Mouse (Mus musculus) urinary bladder, adult 2 months (tissue): ENCODE results near the gene Me1. TPM values are rescaled to one million over a fixed set of nuclear protein-coding genes. Genes with fewer than 3 reads are reported as not detected.
"Not testable (repeated sequence)": the region's sequence is repeated elsewhere in the genome, so short reads cannot be mapped to it uniquely, and the experiment has no call there.

ENCODE experiments used
- DNase-seq: peaks from one replicate; pipeline ENCODE4 v3.0.0; 2022; ENCODE audit warnings: low spot score
- polyA plus RNA-seq: library from polyadenylated mRNA; depleted of rRNA; stranded (reverse); fragments of >200 nt; gene quantifications from 2 replicates; pipeline ENCODE4 v1.2.3, GENCODE M21; 2012

The Me1 gene
- polyA plus RNA-seq, 1 experiment, result 127 TPM

- no peak for DNase-seq
Measured at GRCm38 (mm10) chr9:86599723-86600303, 95.9 kb downstream of the Me1 start.

DNA sequence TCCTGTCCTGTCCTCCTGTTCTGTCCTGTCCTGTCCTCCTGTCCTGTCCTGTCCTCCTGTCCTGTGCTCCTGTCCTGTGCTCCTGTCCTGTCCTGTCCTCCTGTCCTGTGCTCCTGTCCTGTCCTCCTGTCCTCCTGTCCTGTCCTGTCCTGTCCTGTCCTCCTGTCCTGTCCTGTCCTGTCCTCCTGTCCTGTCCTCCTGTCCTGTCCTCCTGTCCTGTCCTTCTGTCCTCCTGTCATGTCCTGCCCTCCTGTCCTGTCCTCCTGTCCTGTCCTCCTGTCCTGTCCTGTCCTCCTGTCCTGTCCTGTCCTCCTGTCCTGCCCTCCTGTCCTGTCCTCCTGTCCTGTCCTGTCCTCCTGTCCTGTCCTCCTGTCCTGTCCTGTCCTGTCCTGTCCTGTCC is 98.8 kb downstream of the Me1 start:
- DNase-seq, result not testable (repeated sequence)

DNA sequence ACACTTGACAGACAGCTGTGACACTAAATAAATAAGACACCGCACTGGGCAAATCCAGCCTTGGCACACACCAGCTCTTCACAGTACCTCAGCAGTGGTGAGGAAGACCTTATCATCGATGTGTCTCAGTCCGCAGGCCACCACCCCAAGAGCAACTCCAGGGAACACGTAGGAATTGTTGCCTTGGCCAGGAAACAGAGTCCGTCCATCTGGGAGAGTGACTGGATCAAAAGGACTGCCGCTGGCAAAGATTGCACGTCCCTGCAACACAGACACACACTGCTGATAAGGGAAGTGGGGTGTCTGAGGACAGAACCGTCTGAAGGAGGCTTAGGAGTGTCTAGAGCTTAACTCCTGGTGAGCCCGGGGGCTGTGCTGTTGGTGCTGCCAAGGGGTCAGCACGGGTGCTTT is 101.4 kb downstream of the Me1 start:
- not testable (repeated sequence) for DNase-seq

DNA sequence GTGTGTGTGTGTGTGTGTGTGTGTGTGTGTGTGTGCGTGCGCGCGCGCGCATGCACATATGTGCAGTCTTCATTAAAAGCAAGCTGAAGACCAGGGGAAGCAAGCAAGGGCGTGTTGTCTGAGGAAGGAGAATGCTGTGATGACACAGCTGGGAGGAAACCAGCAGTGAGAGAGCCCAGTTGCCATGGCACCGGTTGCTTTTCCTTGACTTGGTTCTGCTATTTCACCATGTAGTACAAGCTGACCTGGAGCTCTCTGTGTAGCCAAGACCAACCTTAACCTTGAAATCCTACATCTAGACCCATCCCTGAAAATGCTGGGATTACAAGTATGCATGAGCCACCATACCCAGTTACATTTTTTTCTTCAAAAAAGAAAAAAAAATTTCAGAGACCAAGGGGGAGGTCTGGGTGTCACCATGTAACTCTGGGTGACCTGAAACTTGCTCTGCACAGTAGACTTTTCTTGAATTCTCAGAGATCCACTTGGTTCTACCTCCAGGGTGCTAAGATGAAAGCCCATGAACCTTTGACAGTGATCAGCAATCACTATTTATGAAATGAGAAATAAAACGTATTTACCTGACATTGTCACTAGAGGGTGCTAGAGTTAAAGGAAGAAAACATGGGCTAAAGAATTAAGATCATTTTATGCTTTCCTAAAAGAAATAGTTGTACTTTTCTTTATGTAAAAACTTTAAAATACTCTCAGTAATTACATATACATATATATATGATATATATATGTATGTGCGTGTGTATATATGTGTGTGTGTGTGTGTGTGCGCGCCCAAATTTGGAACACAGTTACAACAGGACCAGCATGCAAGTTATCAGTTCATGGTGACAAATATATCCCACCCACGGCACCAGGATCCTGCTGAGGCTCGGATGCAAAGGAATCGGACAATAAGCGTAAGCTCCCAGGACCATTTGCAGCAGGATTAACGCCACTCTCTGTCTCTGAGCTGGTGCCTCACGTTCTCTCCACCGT is 102.8 kb downstream of the Me1 start:
- no peak for DNase-seq

DNA sequence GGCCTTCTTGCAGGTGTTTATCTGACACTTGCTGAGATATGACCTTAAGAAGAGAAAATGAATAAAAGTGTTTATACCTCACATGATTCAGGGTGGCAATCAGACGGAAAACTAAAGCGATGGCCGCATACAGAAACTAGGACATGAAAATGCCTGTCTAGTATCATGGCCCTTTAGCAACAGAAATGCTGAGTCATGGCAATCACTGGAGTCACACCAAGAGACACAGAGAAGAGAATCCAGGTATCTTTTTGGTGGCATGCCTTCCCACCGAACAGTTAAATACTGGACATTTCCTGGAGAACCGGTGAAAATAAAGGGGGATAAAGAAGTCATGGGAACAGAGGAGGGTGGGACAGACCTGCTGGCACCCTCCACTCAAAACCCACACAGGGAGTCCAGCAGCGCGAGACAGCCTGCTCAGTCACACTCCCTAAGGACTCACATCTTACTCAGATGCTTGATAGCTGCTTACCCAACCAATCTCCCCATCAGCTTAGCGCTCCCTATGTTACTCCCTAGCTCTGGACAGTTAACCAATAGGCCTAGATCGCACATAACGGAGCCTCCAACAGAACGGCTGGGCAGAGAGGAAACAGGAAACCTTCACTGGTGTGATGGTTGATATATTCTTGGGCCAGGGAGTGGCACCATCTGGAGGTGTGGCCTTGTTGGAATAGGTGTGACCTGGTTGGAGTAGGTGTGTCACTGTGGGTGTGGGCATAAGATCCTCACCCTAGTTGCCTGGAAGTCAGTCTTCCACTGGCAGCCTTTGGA is 108.5 kb downstream of the Me1 start:
- DNase-seq, result no peak

GRCm38 (mm10) chr9:86583740-86584139 is 112.0 kb downstream of the Me1 start:
- no peak for DNase-seq

DNA sequence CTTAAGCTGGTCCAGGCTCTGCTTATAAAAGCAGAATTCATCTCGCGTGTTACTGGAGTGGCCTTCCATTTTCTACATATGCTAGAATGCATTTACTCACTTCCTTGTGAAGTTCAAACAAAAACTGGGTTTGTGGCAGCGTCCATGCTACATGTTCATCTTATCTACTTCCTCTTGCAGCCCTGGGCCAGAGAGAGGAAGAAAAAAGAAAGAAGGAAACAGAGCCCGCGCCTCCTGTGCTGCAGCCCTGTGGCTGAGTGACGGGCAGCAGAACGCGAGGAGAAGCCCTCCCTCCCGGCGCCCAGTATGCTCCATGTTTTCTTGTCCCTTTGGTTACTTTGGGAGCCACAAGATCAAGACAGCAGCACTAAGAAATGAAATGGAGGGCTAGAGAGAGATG is 116.1 kb downstream of the Me1 start:
- no peak for DNase-seq

GRCm38 (mm10) chr9:86575178-86575577 is 120.6 kb downstream of the Me1 start:
- no peak for DNase-seq

GRCm38 (mm10) chr9:86573616-86574303 is 122.0 kb downstream of the Me1 start:
- no peak for DNase-seq

DNA sequence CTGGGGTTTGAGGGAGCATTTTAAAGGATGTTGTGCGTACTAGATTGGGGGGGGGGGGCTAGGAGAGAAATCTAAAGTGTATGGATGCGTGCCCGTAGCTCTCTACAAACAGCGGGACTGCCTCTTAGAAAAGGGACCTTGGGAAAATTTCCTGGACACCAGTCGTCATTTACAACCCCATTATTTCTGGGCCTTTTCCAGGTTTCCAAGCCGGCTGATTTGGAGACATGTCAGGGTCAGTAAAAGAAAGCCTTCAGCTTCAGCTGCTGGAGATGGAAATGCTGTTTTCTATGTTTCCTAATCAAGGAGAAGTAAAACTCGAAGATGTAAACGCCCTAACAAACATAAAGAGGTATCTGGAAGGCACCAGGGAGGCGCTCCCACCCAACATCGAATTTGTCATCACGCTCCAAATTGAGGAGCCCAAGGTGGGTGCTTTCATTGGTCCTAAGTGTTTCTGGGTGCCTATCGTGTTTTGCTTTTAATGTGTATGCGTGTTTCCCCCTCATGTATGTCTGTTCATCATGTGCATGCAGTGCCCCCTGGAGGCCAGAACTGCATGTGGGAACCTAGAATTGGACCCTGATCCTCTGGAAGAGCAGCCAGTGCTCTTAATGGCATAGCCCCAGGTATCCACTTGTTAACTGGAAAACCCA is 123.0 kb downstream of the Me1 start:
- DNase-seq, result peak; percentile 39

DNA sequence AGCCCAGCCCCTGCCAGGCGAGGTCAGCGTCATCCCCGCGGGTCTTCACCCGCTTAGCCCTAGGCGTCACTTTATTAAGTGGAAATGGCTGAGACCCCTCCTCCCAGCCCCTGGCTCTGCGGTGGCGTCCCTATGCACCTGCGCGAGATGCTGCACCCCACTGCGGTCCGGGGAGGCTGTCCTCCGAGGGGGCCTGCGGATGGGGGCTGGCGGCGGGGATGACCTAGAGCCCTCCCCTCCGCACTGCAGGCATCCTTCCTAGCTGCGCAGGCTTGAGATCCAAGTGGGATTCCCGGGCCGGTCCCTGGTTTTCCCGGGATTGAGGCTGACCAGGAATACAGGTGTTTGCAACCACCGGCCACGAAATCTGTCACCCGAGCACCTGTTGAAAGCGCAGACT is 123.6 kb downstream of the Me1 start:
- DNase-seq, result no peak

DNA sequence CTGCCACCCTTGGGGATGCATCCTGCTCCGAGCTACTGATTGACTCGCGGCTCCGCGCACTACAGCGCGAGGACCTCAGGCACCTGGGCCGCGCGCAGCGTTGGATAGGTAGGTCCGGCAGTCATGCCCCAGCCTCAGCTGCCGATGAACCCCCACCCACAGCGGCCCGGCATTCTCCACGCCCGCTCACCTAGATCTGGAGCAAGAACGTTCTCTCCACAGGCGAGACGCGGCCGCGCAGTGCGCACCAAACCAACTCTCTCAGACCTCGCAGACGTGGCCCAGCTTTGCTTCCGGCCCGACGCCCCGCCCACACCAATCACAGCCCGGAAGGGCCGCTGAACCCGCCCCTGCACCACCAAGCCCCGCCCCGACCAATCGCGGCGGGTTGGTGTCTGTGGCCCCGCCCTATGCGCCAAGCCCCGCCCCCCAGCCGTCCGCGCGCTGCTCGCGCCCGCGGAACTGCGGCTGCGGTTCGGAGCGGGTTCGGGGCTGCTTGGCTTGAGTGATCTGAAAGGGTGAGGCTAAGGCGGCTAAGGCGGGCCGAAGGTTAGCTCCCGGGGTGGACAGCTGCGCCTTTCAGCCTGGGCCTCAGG is 124.1 kb downstream of the Me1 start, which contains the start of the genes Pgm3 and Rwdd2a:
Pgm3 (minus strand) TSS at position 303 of the 596 bp plus-strand sequence.
Rwdd2a (plus strand) TSS at position 452 of the 596 bp plus-strand sequence.
- DNase-seq, result peak; percentile 90

- no peak for DNase-seq
Measured at GRCm38 (mm10) chr9:86570946-86571345, 124.8 kb downstream of the Me1 start.

DNA sequence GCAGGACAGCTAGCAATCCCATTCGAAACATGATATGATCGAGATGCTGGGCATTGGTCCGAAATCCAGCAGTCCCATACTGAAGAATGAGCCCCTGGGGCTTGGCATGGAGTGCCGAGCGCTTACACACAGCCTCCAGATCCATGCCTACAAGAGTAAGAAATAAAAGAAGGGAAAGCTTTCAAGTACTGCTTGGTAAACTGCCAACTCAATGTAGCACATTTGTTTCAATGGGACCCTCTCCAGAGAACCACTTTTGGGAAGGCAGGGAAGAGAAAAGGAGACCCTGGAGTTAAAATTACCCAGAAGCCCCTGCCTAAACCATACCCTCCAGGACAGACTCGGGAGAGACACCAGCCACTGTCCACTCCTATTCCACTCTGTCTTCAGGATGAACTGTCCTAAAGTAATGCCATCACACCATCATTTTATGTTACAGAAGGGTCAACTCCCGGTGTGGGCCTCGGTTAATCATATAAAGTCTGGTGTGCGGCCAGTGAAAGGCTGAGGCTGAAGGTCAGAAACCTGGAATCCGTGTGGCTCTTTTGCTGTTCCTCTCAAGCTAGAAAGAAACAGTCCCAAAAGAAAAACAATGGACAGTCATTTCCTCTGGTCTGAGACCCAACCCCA is 125.4 kb downstream of the Me1 start:
- DNase-seq, result no peak

GRCm38 (mm10) chr9:86569314-86569910 is 126.3 kb downstream of the Me1 start:
- no peak for DNase-seq

GRCm38 (mm10) chr9:86560543-86560942 is 135.2 kb downstream of the Me1 start:
- no peak for DNase-seq

DNA sequence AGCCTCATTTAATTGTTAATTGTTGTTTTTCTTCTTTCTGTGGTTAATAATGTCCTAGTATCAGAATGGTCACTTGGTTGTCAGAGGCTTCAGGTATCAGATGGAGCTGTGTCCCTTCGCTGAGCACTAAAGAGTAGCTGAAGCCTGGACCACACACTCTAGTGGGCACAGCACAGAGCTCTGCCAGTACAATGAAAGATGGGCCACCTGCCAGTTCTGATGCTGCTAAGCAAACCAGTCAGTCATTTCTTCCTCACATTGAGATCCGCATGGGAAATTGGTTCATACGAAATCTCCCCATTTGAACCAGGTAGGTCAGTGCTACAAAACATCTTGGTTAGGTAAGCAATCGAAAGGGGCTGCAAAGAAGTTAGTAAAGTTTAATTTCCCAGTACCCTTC is 141.1 kb downstream of the Me1 start:
- no peak for DNase-seq

DNA sequence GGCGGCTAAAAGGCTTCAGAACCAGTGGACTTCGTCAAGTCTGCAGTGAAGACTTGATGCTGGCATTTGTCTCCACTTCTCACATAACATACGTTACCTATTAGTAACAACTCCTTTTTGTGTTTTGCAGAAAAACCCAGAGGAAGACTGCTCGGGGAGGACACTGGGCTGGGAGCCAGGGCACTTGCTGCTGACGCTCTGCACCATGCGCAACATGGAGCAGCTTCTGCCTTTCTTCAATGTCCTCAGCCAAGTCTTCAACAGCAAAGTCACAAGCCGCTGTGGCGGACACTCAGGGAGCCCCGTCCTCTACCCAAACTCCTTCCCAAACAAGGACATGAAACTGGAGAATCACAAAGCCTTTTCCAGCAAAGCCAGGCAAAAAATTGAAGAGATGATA is 141.9 kb downstream of the Me1 start:
- DNase-seq, result no peak

- no peak for DNase-seq
Measured at GRCm38 (mm10) chr9:86550717-86551116, 145.0 kb downstream of the Me1 start.
